Mouse (Mus musculus) limb, embryonic 12.5 days (tissue): Measurements from ENCODE around the gene Vps4b. TPM values are rescaled to one million over a fixed set of nuclear protein-coding genes. Genes with fewer than 3 reads are reported as not detected.

ENCODE experiments used
- ATAC-seq: fragments of 200-750 bp; cut with Nextera tagmentation; 2 replicates; pipeline ENCODE4 v1.8.0; 2017; ENCODE audit warnings: low read depth, moderate TSS enrichment; ENCODE audit not compliant: insufficient number of reproducible peaks, insufficient read depth, low FRiP score, low TSS enrichment
- H3K27ac ChIP-seq: fragments of 300-500 bp; sonication (generic); 2 replicates; pipeline ENCODE4 v1.5.1; 2016; ENCODE audit warnings: mild to moderate bottlenecking, moderate library complexity
- H3K27me3 ChIP-seq: fragments of 300-500 bp; sonication (generic); 2 replicates; pipeline ENCODE4 v1.6.1; 2016; ENCODE audit warnings: mild to moderate bottlenecking, moderate library complexity
- H3K36me3 ChIP-seq: fragments of 300-500 bp; sonication (generic); 2 replicates; pipeline ENCODE4 v1.6.1; 2016; ENCODE audit warnings: mild to moderate bottlenecking, moderate library complexity
- H3K4me1 ChIP-seq: fragments of 300-500 bp; sonication (generic); replicated peaks from 2 replicates; pipeline ENCODE4 v1.6.1; 2016
- H3K4me2 ChIP-seq: fragments of 300-500 bp; sonication (generic); 2 replicates; pipeline ENCODE4 v1.6.1; 2016; ENCODE audit warnings: mild to moderate bottlenecking, moderate library complexity
- H3K4me3 ChIP-seq: fragments of 300-500 bp; sonication (generic); replicated peaks from 2 replicates; pipeline ENCODE4 v1.5.1; 2016; ENCODE audit warnings: mild to moderate bottlenecking
- H3K9ac ChIP-seq: fragments of 300-500 bp; sonication (generic); replicated peaks from 2 replicates; pipeline ENCODE4 v1.6.1; 2016; ENCODE audit warnings: mild to moderate bottlenecking, moderate library complexity
- H3K9me3 ChIP-seq: fragments of 300-500 bp; sonication (generic); 2 replicates; pipeline ENCODE4 v1.6.1; 2016; ENCODE audit warnings: mild to moderate bottlenecking, moderate library complexity
- WGBS: fragments of 180-500 bp; shearing (Covaris S2); methylation state at CpG from one replicate; pipeline ENCODE4 v1.1.7; 2016; 5-methylcytosine and 5-hydroxymethylcytosine counted together
- polyA plus RNA-seq: library from polyadenylated mRNA; unstranded; fragments of >200 nt; fragmentation: Nextera tagmentation; extraction: Ambion mirVana; gene quantifications from 2 replicates; pipeline ENCODE4 v1.2.1, GENCODE M21; 2016

Vps4b gene
- polyA plus RNA-seq, 1 experiment from 2014 or later, result 78.0 TPM

DNA sequence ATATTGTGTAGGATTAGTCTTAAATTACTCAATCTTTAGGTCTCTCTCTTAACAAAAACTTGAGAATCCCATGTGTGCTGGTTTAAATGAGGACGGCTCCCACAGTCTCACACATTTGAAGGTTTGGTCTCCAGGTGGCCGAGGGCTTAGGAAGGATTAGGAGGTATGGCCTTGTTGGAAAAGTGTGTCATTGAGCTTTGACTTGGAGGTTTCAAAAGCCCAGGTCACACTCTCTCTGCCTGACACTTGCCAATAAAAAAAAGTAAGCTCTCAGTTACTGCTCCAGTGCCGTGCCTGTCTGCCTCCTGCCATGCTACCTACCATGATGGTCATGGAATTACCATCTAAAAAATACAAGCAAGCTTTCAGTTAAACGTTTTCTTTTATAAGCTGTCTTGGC, 21.6 kb downstream of the Vps4b start:
- 84% methylated on average over 4 of the region's 4 CpGs for WGBS
- no peaks in the 10 kb centered on the region for H3K4me1 ChIP-seq
- peaks cover 79% of the 10 kb centered on the region for H3K36me3 ChIP-seq
- no peak for ATAC-seq
- no peak overlapping the region for H3K27ac ChIP-seq
- H3K9ac ChIP-seq, result no peak overlapping the region
- no peaks in the 10 kb centered on the region for H3K27me3 ChIP-seq
- H3K4me2 ChIP-seq, result no peak overlapping the region
- no peak overlapping the region for H3K4me3 ChIP-seq
- no peaks in the 10 kb centered on the region for H3K9me3 ChIP-seq

DNA sequence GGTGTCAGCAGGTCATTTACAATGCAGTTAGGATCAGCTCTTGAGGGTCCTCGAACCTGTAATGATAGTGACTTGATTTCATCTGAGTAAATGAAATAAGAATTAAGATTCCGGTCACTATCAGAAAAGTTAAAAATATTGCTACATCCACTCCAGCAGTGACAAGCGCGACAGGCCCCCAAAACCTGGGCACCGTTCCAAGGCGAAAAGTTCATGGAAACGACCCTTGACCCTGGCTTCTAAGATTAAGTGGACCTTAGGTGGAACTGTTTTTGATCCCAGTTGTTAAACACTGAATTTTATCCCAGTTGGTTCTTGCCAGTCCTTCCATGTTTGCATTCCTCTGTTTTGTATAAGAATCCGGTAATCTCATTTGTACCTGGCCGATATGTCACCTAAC, 22.4 kb downstream of the Vps4b start:
- Histone ChIP-seq H3K9me3 (no peaks in the 10 kb centered on the region), H3K36me3 (peaks cover 76% of the 10 kb centered on the region), H3K27me3 (no peaks in the 10 kb centered on the region), H3K27ac (no peak overlapping the region), H3K9ac (no peak overlapping the region), H3K4me2 (no peak overlapping the region), H3K4me3 (no peak overlapping the region), H3K4me1 (no peaks in the 10 kb centered on the region)
- no peak for ATAC-seq
- WGBS, result 93% methylated on average over 9 of the region's 9 CpGs

DNA sequence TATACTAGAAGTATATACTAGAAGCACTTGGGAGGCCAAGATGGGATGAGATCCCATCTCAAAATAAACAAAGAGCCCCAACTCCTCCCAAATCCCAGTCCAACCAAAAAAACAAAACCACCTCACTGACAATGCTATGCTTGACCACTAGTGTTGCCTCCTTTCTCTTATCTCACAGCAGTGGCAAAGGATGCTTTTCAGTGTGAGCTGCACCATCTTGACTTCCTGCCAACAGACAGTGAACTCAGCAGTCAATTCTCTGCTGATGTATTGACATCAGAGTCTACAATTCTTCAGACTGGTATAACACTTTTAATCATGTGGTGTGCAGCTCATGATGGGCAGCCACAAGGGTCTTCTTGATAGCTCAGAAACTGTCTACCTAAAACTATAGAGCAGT, 27.8 kb downstream of the Vps4b start:
- ATAC-seq, result no peak
- Histone ChIP-seq H3K4me3 (no peak overlapping the region), H3K27ac (no peak overlapping the region)

DNA sequence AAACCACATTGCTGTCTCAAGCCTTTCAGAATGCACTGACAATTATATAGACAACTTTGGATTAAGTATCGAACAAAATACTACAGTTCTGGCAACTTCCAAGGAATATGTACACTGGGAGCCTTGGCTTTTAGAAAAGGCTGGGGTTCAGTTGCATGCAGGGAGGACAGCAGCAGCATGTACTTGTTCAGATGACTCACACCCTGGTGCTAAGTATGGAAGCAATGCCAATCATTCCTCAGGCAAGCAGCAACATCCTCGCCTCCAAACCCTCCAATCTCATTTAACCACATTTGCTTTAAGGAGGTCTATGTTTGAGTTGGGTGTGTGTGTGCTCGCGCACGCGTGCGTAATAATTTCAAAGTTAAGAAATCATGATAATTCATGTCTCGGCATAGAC, 30.8 kb downstream of the Vps4b start:
- H3K4me2 ChIP-seq, result no peak overlapping the region
- H3K9ac ChIP-seq, result no peak overlapping the region
- ATAC-seq, result no peak
- no peak overlapping the region for H3K27ac ChIP-seq
- no peaks in the 10 kb centered on the region for H3K4me1 ChIP-seq
- H3K4me3 ChIP-seq, result no peak overlapping the region
- H3K36me3 ChIP-seq, result peaks cover 60% of the 10 kb centered on the region
- WGBS, result 93% methylated on average over 8 of the region's 8 CpGs
- no peaks in the 10 kb centered on the region for H3K27me3 ChIP-seq
- H3K9me3 ChIP-seq, result no peaks in the 10 kb centered on the region

More for the DNA sequence above, 27.8 kb downstream of the Vps4b start:
- Histone ChIP-seq H3K4me1 (no peaks in the 10 kb centered on the region), H3K9ac (no peak overlapping the region), H3K27me3 (no peaks in the 10 kb centered on the region), H3K36me3 (peaks cover 73% of the 10 kb centered on the region), H3K4me2 (no peak overlapping the region), H3K9me3 (no peaks in the 10 kb centered on the region)

DNA sequence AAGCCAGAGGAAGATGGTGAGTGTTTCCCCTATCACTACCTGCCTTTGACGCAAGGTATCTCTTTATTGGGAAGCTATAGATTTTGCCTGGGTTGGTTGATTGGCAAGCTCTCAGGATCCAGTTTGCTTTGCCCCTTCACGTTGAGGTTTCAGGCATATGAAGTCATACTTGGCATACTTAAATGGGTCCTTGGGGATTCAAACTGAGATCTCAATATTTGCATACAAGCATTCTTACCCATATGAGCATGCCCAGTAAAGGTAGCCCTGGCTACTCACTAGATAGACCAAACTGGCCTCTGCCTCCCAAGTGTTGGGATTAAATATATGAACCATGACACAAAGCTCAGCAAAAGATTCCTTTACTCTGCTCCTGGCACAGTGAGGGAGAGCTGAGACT, 31.7 kb downstream of the Vps4b start:
- peaks cover 52% of the 10 kb centered on the region for H3K36me3 ChIP-seq
- no peaks in the 10 kb centered on the region for H3K9me3 ChIP-seq
- H3K27me3 ChIP-seq, result no peaks in the 10 kb centered on the region
- WGBS, result 94% methylated on average over 2 of the region's 2 CpGs
- H3K4me2 ChIP-seq, result no peak overlapping the region
- no peak overlapping the region for H3K9ac ChIP-seq
- H3K4me1 ChIP-seq, result no peaks in the 10 kb centered on the region
- no peak overlapping the region for H3K4me3 ChIP-seq
- no peak overlapping the region for H3K27ac ChIP-seq
- no peak for ATAC-seq

DNA sequence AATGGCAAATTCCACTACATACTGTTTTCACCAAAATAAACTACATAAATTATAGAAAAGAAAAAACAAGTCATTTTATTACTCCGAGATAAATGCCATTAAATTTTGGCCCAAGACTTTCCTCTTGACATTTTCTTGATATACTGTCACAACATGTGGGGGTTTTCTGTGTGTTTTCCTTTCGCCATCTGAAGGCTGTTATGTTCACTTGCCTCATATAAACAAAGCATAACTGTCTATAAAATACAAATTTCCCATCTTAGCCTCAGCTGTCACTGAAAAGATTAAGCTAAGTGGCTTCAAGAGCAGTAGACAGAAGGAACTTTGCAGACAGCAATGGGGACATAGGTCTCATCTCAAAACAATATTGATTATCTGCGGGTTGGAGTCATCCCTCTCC, 32.2 kb downstream of the Vps4b start:
- Histone ChIP-seq H3K4me1 (no peaks in the 10 kb centered on the region), H3K9me3 (no peaks in the 10 kb centered on the region), H3K4me2 (no peak overlapping the region), H3K9ac (no peak overlapping the region), H3K4me3 (no peak overlapping the region), H3K27me3 (no peaks in the 10 kb centered on the region), H3K27ac (no peak overlapping the region), H3K36me3 (peaks cover 49% of the 10 kb centered on the region)
- WGBS, result 98% methylated on average over 3 of the region's 3 CpGs
- ATAC-seq, result no peak

DNA sequence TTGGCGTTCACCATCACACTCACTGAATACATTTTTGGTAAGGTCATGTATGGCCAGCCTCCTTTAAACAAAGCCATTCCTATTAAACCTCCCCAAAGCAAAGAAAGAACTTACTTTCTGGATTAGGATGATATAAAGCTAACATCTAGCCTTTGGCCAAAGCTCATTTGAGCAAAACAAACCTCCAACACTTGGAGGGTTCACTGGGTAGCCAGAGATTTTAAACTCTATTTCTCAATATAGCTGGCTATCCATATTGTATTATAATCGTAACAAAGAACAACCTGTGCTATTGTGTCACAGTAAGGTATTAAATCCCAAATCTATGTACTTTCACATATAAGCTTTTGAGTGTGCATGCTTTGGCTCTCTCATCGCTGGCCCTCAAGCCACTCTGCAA, 35.8 kb downstream of the Vps4b start:
- 91% methylated on average over 3 of the region's 3 CpGs for WGBS
- Histone ChIP-seq H3K4me1 (peaks cover 13% of the 10 kb centered on the region), H3K27ac (no peak overlapping the region), H3K4me2 (no peak overlapping the region), H3K9me3 (no peaks in the 10 kb centered on the region), H3K9ac (no peak overlapping the region), H3K36me3 (peaks cover 19% of the 10 kb centered on the region), H3K27me3 (no peaks in the 10 kb centered on the region), H3K4me3 (no peak overlapping the region)
- ATAC-seq, result no peak

DNA sequence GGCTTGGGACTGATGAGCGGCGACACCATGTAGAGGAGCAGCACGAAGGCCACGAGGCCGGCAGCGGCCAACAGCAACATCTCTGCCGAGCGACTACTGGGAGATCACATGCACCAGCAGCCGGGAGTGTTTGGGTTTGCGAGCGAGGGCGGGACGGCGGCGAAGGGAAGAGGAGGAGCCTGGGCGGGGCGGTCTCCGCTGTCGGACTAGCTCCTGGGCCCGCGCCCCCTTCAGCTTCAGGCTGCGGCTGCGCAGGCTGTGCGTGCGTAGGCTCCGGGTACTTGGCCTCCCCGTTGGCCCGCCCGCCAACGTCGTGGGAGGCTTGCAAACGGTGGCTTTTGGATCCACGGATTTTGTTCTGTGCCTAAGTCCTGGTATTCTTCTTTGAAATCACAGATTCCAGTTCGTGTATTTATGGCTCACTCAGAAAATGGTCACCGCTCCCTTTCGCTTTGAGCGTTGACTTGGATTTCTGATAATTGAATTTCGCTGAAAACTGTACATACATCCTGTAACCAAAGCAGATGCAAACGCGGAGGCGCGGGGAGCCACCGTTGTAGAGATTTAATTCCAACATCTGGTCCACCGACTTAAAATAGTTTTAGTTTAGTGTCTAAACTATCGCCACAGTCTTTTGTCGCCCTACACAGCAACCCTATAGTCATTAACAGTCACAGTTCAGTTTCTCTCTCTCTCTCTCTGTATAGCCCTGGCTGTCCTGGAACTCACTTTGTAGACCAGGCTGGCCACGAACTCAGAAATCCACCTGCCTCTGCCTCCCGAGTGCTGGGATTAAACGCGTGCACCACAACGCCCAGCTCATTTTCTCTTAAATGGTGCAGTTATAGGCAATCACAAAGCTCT, 36.7 kb downstream of the Vps4b start, which contains the start of gene Kdsr:
TSS of gene Kdsr (minus strand) at position 156 of the 864 bp plus-strand sequence.
- peak within 1 kb of the TSS; percentile 67 for H3K9ac ChIP-seq
- peaks cover 10% of the 10 kb centered on the region for H3K36me3 ChIP-seq
- H3K27ac ChIP-seq, result peak within 1 kb of the TSS; percentile 91
- ATAC-seq, result peak; percentile 99
- 4% methylated on average over 51 of the region's 51 CpGs for WGBS
- peaks cover 13% of the 10 kb centered on the region for H3K4me1 ChIP-seq
- H3K9me3 ChIP-seq, result no peaks in the 10 kb centered on the region
- peak within 1 kb of the TSS; percentile 96 for H3K4me2 ChIP-seq
- peak within 1 kb of the TSS; percentile 76 for H3K4me3 ChIP-seq
- H3K27me3 ChIP-seq, result no peaks in the 10 kb centered on the region

DNA sequence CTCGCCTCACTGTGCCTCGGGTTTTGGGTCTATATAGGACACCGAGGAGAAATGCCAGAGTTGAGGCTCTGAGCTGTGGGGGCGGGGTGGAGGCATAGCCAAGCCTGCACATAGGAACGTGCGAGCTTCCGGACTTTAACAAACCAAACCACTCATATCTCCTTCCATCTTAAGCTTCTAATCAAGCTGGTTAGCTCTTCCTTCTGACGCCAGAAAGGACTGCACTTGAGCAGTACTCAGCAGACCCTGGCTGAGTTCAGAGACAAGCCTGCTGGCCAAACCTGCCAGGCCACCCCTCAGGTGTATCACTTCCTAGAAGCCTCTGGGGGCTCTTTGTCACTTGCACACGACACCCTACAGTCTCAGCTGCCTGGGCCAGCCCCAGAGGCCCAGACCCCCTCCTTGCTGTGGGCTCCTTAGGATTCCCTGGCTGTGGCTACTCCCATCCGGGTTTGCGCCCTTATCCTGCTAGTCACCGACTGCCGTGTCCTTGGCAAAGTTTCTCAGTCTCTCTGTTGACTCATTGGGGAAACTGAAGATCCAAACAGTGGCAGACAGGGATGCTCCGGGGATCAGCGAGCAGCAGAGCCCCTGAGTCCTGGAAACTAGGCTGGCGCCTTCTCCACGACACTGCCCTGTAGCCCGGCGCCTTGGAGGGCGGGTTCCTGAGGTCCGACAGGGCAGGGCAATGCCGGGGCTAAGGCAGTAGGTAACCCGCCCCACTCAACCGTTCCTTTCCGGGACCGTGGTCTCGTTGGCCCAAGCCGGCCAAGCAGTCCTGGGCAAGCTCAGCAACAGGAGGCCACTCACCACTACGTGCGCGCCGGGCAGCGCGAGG, 37.6 kb downstream of the Vps4b start:
- 3% methylated on average over 34 of the region's 34 CpGs for WGBS
- H3K9ac ChIP-seq, result peak overlapping the region; percentile 67
- peak; percentile 76 for ATAC-seq
- peaks cover 13% of the 10 kb centered on the region for H3K4me1 ChIP-seq
- no peaks in the 10 kb centered on the region for H3K9me3 ChIP-seq
- H3K4me2 ChIP-seq, result peak overlapping the region; percentile 96
- H3K27me3 ChIP-seq, result no peaks in the 10 kb centered on the region
- peak overlapping the region; percentile 76 for H3K4me3 ChIP-seq
- H3K36me3 ChIP-seq, result peaks cover 9% of the 10 kb centered on the region
- H3K27ac ChIP-seq, result peak overlapping the region; percentile 83

DNA sequence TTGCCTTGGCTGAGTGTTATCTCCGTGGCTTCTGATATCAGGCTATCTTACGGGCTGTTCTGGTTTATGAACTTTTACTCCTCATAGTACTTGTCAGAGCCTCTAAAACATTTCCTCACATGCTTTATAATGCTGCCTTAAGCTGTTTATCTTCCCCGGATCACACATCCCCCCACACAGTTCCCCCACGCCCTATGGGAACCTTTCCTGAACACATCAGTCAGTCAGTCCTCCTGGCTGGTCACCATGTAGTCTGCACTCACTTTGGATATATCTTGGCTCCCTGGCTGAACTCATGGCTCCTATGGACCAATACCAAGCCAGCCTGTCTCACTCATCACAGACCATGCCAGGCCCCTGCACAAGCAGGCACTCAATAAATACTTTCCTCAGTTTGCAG, 39.9 kb downstream of the Vps4b start:
- Histone ChIP-seq H3K4me1 (peaks cover 13% of the 10 kb centered on the region), H3K4me3 (no peak overlapping the region), H3K27me3 (no peaks in the 10 kb centered on the region), H3K36me3 (peaks cover 8% of the 10 kb centered on the region; the same call in 1 of the 2 replicates), H3K9me3 (no peaks in the 10 kb centered on the region), H3K9ac (no peak overlapping the region), H3K27ac (no peak overlapping the region), H3K4me2 (no peak overlapping the region)
- WGBS, result 81% methylated on average over 4 of the region's 4 CpGs
- ATAC-seq, result no peak

DNA sequence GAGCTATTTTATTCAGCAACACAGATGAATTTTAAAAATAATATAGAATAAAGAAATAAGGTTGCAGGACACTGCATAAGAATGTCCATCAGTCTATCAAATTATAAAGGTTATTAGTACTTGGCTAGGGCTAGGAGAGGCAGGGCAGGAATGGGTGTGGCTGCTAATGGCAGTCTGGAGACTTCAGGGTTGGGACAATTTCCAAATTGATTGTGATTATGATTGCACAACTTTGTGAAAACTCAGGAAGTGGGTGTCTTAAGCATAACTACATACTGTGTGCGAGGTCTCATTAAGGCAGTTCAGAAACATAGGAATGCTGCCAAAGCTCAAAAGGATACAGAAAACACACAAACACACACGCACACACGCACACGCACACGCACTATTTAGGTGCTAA, 44.5 kb downstream of the Vps4b start:
- no peak for ATAC-seq
- 95% methylated on average over 5 of the region's 5 CpGs for WGBS

More for the DNA sequence above, 44.5 kb downstream of the Vps4b start:
- Histone ChIP-seq H3K9ac (no peak overlapping the region), H3K27ac (no peak overlapping the region), H3K4me3 (no peak overlapping the region), H3K36me3 (peaks cover 15% of the 10 kb centered on the region), H3K9me3 (no peaks in the 10 kb centered on the region), H3K4me1 (no peaks in the 10 kb centered on the region), H3K27me3 (no peaks in the 10 kb centered on the region), H3K4me2 (no peak overlapping the region)
